ENCODE assay signal across 18 mouse cellular contexts in the genomic region with DNA sequence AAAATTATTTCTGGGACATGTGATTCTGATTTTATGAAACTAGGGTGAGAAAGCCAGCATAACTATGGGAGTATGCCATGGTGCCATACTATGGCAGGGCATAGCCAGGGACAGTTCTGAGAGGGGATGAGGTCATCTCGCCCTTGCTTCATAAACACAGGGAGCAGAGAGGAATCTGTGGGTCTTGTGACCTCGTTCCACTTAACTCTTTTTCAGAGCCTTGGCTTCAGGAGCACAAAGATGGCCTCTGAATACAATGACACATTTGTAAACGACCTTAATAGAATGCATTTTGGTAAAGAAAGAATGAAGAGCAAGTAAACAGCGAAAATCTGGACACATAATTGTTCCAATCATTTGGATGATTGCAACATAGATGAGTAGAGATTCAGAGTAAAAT. TPM values are rescaled to one million over a fixed set of nuclear protein-coding genes. Genes with fewer than 3 reads are reported as not detected.
"Had no signal": no experiment of that assay in that cellular context is flagged by ENCODE, and none has a peak within 500 bp of the region (broad histone marks: within the 10 kb centered on the region; RNA-seq: fewer than 3 reads in every experiment).

No protein-coding gene starts in this region.

- ATAC-seq: liver, postnatal 0 days; lung, postnatal 0 days; midbrain, embryonic 15.5 days had no signal

- DNase-seq: kidney, adult 2 months; kidney, postnatal 25 days; layer of hippocampus, adult 9-11 months; left cerebral cortex, postnatal 4 days; liver, postnatal 0 days; lung, embryonic 14.5 days; right cerebral cortex, adult 18-20 months; right cerebral cortex, postnatal 14 days; right cerebral cortex, postnatal 4 days; thymus, postnatal 25 days had no signal

RNA-seq across cellular contexts. Expression of gene Clca4b, which starts 18.5 kb away (rescaled TPM):
- total RNA-seq: layer of hippocampus, adult 2 months; layer of hippocampus, postnatal 25 days; left cerebral cortex, adult 2 months; left cerebral cortex, postnatal 10 days; left cerebral cortex, postnatal 4 days; megakaryocyte, adult 5-6 weeks; neutrophil, adult 5-6 weeks had no signal

RNA-seq across cellular contexts. Expression of gene Clca4a, which starts 24.0 kb away (rescaled TPM):
- total RNA-seq: layer of hippocampus, adult 2 months; layer of hippocampus, postnatal 25 days; left cerebral cortex, adult 2 months; left cerebral cortex, postnatal 4 days; megakaryocyte, adult 5-6 weeks had no signal
